Mouse (Mus musculus) left cerebral cortex, postnatal 14 days (tissue): Measurements from ENCODE around the gene Msl1. TPM values are rescaled to one million over a fixed set of nuclear protein-coding genes. Genes with fewer than 3 reads are reported as not detected.
A peak's percentile ranks its signal among the peaks of the same experiment; 100 is the strongest.

ENCODE experiments used
- DNase-seq, 2 experiments: peaks; one replicate each; pipeline ENCODE4 v3.0.0; 2021 to 2022; ENCODE audit warnings: low spot score in 2 of 2, mixed read lengths in 1 of 2
- intact Hi-C: fragments of 180-260 bp; cut with DNase I; formaldehyde crosslinking; loops from one replicate; pipeline ENCODE4 v1.15.1; 2025
- total RNA-seq, 2 experiments: library from RNA; stranded (reverse); gene quantifications; 2 replicates each; pipeline ENCODE4 v1.2.3; 2021

Gene Msl1
- total RNA-seq, 2 experiments from 2014 or later: 168 to 170 TPM

DNA sequence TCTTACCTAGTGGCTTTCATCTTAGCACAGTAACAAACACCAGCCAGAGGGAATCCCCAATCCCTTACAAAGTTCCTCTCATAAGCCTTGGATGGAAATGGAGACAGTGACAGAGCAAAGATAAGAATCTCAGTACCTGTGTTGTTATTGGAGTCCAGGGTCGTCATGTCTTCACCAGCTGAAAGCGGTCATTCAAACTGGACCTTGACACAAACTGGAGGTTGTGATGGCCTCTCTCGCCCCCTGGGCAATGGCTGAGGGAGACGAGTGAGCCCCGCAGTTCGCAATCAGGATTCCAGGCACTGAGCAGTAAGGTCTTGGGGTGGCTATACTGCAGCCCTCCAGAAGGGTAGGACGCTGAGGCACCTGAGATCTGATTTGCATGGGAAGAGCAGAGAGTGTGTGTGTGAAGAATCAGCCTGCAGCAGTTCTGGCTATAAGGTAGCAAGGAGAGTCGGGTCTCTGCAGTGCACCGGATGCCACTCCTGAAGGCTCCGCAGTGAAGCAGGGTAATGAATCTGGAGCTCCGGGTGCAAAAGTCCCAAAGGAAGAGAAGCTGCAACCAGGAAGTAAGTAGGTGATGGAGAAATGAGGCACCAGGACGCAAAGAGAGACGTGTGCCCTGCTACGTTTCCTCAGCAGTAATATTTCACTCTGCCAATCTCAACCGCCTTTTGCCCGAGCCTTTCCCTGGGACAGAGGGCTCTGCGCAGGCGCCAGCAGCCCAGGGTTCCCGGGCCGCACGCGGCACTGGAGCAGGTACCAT lies 20.6 kb upstream of the Msl1 start, which contains the start of gene Nr1d1:
Gene Nr1d1, minus strand, starts transcription at position 752 of the 766 bp plus-strand sequence.
- intact Hi-C loops: no loop called here
- DNase-seq: no peak

DNA sequence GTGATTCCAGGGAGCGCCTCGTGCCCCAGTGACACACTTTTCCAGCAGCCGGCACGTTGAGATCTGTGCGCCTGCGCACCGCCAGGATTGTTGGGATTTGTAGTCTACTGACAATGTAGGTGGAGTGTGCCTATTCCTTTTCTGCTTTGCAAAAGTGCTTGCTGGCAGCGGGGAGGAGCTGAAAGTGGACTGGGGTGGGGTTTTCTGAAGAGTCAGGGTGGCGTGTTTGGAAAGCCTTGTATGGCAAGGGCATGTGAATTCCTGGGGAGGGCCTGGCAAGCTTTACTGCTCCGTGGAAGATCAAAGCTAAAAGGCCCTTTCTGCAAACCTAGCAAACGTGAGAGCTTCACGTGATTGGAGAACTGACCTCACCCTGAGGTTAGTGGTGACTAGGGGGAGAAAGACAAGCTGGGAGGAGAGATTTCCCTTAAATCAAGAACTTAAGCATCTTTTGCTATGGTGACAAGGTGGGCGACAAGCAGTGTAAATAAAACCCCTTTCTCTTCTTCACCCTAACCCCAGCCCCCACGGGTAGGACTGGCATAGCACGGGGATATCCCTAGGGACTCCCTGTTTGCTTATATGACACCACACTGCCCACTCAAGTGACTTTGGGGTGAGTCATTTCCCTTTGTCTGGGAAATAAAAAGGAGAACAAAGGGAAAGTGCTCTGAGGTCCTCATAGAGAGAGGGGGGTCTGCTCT lies 19.8 kb upstream of the Msl1 start:
- intact Hi-C loops: no loop called here
- peak; percentile 100 for DNase-seq

DNA sequence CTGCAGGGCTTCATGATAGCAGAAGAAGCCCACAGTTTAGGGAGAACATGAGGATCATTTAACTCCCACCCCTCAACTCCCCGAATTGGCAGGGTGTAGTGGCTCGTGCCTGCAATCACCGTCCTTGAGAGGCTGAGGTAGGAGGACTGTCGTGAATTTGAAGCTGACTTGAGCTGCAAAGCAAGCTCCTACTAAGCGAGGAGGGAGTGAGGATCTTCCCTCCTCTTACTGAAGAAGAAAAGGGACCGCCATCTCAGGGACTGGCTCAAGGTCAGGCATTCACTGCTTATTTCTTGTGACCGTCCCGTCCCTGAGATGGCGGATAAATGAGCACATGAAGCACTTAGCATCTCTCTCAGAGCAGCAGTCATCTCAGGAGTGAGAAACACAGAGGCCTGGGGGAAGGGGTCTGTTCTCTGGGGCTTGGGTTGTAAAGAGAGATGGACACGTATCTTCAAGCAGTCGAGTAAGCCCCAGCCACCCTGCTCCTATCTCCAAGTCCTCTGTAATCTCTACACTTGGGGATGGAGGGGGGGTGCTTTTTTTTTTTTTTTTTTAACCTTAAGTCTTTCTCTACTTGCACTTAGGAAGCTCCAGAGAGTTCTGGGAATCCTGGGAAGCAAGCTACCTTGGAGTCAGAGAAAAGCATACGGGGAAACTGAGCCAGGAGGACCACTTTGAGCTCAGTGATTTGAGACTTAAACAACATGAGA lies 19.1 kb upstream of the Msl1 start:
- intact Hi-C loops: no loop called here
- DNase-seq: no peak

DNA sequence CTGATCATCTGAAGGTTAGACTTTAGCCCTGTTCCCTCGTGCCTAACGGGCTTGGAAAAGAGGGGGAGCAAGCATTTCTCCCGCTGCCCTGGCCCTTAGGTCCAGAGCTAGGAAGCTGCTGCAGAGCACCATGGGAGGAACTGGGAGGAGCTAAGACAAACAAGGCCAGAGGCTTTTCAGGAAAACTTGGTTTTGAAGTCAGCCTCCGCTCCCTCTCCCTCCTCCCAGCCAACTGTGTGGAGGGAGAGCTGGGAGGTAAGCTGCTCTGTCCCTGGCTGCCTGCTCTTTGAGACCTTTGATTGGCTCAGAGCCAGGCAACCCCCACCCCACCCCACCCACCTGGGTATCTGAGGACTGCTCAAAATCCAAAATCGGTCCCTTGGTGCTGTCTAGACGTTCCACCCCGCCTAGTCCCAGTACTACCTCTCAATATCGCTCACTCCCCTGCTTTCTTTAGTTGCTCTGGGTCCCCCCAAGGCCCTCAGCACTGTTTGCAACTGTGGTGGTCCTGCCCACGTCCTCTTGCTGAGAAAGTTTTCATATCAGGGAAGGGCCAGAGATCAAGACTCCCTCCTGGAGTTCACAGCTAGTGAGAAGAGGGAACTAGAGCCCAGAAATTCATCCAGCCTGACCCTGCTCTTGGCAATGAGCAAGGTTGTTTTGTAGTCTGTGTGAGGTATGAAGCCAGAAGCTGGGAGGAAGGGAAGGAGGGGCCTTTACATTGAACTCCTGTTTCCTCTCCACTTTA lies 18.3 kb upstream of the Msl1 start:
- DNase-seq: no peak
- intact Hi-C loops: no loop called here

DNA sequence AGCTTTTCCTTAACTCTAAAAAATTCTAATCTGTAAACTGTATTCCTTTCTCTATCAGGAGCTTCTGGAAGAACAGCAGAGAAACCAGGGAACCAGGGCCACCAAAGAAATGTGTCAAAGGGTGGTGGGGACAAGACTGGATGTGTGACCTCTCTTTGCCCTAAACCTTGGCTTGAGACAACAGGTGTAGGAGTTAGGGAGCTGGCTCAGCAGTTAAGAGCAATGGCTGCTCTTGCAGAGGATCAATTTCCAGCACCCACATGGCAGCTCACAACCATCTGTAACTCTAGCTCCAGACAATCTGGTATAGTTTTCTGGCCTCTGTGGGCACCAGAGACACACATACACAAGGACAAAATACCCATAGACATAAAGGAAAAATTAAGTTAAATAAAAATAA lies 17.4 kb upstream of the Msl1 start:
- no peak for DNase-seq
- intact Hi-C loops: no loop called here

DNA sequence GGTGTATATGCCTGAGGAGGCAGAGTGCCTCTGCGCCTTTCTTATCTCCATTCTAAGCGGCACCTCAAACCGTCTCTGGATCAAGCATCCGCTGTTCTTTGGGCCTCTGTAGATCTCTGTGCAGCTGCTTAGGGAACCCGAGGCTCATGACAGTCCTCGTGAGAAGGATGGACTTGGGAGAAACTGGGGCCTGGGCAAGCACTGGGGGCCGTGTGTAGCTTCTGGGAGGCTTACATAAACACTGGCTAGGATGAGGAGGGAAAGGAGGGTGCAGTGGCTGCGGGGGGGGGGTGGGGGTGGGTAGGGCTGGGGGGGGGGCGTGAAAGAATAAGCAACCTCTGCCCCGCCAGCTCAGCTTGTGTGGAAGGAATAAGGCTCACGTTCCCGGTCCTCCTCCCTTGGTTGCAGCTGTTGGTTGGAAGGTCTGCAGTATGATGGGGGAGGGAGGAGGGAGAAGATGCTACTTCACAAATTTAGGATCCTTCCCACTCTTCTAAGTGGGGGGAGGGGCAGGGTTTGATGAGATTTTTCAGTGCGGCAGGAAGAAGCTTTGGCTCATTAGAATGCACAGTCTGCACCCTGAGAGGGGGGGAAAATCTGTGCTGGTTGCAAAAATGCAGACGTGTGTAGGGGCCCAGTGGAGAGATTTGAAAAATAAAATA lies 13.3 kb upstream of the Msl1 start:
- intact Hi-C loops: no loop called here
- DNase-seq: peak; percentile 86 to 95

DNA sequence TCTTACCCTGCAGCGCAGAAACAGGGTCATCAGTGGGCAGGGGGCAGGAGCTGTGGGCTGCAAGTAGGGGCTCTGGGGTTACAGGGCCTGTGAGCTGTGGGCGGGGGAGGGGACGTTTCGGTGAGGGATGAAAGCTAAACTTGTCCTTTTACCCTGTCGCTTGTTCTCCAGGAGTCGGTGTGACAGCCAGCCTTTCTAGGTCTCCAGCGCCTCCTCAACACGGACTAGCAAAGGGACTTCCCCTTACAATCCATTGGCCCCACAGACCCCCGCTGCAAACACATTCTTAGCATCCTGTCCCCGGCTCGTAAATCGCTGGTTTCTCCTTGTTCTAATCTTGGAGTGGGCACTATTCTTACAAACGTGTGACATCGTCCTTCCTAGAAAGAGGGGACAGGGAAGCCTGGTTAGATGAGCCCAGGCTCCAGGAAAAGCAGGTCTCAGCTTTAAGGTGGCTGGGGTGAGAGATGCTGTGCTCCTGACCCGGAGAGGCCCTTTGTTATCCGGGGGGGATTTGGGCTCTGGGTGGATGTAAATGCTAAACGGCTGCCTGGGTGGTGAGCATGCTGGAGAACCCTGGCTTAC lies 12.6 kb upstream of the Msl1 start:
- DNase-seq: peak in 1 of 2 experiments; percentile 71
- intact Hi-C loops: no loop called here

DNA sequence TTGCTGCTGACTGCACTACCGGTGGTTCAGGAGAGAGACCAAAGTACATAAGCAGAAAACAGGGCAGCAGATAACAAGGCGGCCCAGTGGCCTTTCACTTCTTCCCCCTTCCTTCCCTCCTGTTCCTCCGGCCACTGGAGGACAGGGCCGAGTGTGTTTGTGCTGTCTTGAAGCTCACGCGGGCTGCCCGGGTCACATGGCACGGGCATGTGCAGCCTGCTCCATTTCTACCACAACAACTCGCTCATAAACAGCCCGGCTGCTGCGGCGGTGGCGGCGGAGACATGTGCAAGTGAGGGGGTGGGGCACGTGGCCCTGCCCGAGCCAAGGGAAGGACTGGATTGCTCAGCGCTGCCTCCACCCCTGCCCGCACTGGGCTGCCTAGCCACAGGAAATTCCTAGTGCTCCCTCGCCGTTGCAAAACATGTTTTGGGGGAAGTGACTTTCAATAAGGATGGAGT lies 12.1 kb upstream of the Msl1 start:
- peak; percentile 95 to 99 for DNase-seq
- intact Hi-C loops: no loop called here

DNA sequence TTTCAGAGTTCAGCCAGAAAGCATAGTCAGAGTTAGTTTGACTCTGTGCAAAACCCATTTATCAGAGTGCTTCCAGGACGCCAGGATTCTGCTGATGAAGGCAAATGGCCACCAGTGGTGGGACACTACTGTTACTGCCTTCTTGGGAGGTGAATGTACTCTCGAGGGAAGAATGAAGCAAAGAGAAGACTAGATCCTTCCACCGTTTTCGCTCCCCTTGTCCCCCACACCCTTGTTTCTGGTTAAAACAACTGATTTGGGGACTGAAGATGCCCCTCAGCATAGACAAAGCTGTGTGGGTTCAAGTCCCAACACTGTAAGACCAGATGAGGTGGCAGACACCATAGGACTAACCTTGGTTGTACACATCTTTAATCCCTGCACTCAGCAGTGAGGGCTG lies 11.2 kb upstream of the Msl1 start:
- no peak for DNase-seq
- intact Hi-C loops: no loop called here

DNA sequence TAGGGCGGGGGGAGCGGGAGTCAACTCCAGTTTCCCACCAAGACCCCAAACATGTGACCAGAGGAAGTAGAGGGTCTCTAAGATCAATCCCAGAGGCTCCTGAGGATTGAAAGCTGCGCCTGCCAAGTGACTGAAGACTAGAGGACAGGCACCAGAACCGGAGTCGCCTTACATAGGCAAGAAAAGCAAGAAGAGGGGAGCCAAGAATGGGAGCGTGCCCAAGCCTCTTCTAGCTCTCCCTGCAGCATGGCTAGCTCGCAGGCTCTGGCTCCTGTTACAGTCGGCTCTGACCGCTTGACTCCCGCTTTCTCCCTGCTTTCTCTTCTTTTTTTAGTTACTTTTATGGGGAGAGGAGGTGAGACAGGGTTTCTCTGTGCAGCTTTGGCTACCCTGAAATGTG lies 10.1 kb upstream of the Msl1 start:
- intact Hi-C loops: loop anchor here (5.0 kb wide), 1 partner anchor 68 kb away; no protein-coding TSS in a partner anchor
- no peak for DNase-seq

DNA sequence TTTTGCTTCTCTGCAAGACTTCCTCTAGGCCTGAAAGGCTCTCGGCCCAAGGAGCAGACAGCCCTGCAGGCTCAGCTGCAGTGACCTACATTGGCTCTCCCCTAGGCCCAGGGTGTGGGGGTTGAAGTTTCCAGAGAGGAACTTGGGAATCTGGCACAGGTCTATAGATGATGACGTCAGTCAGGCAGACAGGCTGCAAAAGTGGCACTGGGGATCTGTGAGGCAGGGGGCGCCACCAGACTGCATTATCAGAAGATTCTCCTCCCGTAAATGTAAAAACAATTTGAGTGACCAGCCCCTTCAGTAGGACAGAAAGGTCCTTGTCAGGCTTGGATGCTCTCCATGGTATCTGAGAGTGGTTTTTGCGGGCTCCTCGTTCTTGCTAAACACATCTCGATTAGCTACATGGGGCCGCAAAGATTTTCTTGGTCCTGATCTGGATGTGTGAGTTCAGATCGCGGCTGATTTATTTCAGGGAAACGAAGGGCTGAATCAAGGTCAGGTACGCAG lies 9.5 kb upstream of the Msl1 start:
- intact Hi-C loops: loop anchor here (2.0 to 5.0 kb wide), 4 partner anchors 13 to 85 kb away; partner anchors contain the start of genes Csf3 and Thra
- DNase-seq: peak; percentile 86 to 97

DNA sequence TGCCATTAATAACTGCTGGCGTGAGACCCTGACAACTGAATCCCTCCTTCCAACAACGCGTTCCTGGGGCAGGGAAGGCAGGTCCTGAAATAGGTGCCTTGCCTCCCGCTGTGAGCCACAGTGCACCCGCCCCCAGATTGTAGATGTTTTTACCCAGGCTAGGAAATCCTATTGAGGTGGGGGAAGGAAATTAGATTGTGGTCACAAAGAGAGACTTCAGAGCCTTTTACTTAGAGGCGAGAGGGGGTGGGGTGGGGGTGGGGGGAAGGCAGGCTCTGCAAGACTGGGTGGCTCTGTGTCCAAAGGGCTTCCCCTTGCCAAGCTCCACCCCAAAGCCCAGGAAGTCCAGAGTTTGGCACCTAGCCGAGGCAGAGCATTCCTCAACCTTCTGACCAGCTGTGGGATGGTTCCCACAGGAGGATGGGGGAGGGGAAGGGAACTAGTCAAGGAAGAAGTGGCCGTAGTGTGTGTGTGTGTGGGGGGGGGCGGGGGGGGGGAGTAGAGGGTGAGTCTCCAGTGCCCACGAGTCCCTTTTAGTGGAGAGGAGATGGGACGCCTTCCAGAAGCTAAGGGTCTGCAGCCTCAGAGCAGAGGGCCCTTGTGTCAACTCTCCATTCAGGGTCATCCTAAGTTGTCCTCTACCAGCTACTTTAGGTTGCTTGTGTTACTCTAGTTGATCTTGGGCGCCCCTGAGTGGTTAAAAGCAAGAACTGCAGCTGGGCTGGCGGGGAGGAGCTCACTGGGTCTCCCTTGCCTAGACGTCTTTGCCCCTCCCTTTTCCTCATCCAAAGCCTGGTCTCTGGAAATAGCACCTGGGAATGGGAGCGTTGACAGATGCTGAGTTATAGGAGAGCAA lies 8.7 kb upstream of the Msl1 start:
- intact Hi-C loops: loop anchor here (2.0 to 5.0 kb wide), 4 partner anchors 14 to 86 kb away; partner anchors contain the start of genes Csf3 and Thra
- DNase-seq: peak; percentile 97 to 98

DNA sequence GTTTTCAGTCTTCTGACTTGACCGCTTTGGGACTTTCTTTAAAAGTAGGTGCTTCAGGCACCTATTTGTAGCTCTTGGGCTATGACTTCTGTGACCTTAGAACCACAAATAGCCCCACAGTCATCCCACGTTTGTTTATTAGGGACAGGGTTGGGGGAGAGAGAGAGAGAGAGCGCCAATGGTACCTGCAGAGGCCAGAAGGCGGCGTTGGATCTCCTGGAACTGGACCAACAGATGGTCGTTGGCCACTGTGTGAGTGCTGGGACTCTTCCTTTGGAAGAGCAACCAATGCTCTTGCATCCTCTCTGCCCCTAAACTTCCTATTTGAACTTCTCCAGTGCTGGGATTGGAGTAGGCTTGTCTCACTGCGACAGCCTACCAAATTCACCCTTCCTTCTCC lies 8.1 kb upstream of the Msl1 start:
- intact Hi-C loops: loop anchor here (2.0 to 5.0 kb wide), 4 partner anchors 14 to 86 kb away; partner anchors contain the start of genes Csf3 and Thra
- no peak for DNase-seq

DNA sequence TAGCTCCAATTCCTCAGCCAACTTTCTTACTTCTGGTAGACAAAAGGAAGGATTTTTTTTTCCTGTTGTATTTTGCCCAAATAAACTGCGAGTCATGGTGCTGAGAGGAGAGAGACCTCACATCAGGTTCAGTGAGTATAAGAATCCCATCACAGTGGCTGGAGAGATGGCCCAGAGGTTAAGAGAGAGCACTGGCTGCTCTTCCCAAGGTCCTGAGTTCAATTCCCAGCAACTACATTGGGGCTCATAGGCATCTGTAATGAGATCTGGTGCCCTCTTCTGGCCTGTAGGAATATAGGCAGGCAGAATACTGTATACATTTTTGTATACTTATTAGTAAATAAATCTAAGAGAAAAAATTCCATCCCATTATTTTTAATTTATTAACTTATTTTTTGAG lies 7.6 kb upstream of the Msl1 start:
- intact Hi-C loops: loop anchor here (2.0 to 5.0 kb wide), 4 partner anchors 15 to 87 kb away; partner anchors contain the start of genes Csf3 and Thra
- DNase-seq: no peak

DNA sequence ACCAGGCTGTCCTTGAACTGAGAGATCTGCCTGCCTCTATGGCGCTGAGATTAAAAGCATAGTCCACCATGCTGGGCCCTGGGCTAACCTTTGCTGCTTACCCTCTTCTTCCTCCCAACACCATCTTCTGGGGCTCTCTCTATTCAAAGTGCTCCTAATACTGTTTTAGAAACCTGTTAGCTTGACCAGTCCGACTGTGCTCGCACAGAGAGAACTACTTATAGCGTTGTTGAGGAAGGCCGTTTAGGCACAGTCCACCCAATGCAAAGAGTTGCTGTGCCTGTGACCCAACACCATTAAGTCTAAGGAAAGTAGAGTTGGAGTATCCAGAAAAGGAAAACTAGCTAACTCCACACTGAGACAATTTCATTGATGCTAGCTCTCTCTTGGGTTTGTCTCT lies 7.2 kb upstream of the Msl1 start:
- intact Hi-C loops: loop anchor here (5.0 kb wide), 1 partner anchor 71 kb away; no protein-coding TSS in a partner anchor
- no peak for DNase-seq

DNA sequence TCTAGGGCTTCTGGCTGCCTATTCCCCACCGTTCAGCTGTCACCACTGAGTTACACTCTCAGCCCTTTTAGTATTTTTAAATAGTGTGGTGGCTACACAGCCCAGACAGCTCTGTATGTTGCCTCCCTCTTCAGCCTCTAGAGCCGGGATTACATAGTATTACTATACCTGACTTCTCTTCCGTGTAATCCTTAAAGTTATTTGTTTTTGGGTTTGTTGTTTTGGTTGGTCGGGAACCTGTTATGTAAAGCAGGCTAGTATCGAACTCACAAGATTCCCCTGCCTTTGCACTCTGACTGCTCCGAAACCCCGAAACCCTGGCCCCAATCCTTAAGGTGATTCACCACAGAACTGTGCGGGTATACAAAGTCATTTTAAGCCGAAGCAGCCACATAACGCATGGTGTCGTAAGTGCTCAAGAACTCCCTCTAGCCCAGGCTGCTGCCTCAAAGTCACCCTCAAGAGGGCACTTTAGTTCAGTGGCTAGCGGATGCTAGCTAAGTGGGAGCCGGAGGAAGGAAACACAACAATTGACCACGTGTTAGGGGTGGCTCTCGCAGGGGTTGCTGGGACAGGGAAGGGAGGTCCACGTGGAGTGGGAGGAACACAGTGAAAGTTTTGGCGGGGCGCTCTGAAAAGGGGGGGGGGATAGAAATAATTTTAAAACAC lies 6.6 kb upstream of the Msl1 start:
- intact Hi-C loops: loop anchor here (5.0 kb wide), 1 partner anchor 71 kb away; no protein-coding TSS in a partner anchor
- DNase-seq: peak; percentile 85 to 90
